Comparison of ENCODE assay signal across 10 mouse cellular contexts in genomic region chr13:81051448-81051847, GRCm38 (mm10).
"Had no signal": no experiment of that assay in that cellular context is flagged by ENCODE, and none has a peak within 500 bp of the region (broad histone marks: within the 10 kb centered on the region; RNA-seq: fewer than 3 reads in every experiment).

No protein-coding gene starts in this region.

- DNase-seq: lung, adult 18-20 months; lung, embryonic 14.5 days; lung, postnatal 10 days; lung, postnatal 4 days; midbrain, embryonic 14.5 days; retina, postnatal 1 day; right cerebral cortex, postnatal 14 days; thymus, adult 2 months; thymus, postnatal 25 days; thymus, postnatal 4 days had no signal
